Mouse (Mus musculus): ENCODE results near the gene Clrn3.
"Not testable (repeated sequence)": the region's sequence is repeated elsewhere in the genome, so short reads cannot be mapped to it uniquely, and the experiment has no call there.

The Clrn3 gene

DNA sequence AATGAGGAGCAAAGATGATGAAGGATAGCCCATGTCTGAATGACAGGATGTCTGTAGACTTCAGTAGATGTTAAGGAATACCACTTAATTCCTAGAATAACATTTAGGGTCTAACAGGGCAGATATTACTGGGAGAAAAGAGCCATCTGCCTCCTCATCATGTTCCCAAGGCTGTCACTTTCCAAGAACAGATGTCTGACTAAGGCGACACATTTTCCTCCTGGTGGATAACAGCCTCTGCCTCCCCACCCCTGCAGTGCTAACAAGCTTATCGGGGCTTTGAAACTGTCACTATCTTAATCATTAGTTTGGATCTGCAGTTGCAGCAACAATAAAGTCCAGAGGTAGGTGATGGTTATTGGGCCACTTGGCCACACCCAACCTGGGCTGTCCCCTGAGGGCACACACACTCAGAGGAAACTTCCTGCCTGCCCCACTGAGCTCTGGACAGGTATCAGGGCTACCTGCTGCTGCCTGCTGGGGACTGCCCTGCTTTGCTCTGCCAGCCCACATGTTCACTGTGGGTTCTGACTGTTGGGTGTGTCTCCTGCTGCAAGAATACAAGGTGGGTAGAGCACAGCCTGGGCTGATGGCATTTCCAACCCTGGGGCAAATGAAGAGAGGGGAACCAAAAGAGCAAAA is 6.2 kb upstream of the Clrn3 start:
- DNase-seq, result no peak

DNA sequence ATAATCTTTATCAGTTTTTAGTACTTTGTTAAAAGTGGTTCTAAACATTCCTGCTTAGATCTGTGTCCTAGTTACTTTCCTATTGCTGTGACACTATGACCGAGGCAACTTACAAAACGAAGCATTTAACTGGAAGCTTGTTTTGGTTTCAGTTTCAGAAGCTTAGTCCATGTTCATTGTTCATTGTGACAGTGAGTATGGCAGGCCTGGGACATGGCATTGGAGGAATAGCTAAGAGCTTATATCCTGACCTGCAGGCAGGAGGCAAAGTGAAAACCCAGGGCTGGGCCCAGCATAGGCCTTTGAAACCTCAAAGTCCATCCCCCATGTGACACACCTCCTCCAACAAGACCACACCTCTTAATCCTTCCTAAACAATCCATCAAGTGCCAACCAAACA is 614 bp upstream of the Clrn3 start:
- DNase-seq, result no peak

DNA sequence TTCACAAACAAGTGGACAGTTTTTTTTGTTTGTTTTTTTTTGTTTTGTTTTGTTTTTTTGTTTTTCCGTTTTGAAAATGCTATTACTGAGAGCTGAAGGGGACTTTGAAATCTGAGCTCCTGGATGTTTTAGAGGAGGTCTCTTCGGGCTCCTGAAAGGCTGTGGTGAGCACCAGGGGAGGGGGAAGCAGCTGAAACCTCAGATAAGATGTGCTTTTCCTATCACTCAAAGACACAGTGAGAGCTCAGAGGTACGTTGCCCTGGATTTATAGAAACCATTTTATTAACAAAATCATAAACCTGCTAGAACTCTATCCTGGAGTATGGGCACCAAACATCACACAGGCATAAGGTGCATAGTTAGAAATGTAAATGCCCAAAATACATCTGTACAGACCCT is 1.3 kb downstream of the Clrn3 start:
- DNase-seq, result no peak

DNA sequence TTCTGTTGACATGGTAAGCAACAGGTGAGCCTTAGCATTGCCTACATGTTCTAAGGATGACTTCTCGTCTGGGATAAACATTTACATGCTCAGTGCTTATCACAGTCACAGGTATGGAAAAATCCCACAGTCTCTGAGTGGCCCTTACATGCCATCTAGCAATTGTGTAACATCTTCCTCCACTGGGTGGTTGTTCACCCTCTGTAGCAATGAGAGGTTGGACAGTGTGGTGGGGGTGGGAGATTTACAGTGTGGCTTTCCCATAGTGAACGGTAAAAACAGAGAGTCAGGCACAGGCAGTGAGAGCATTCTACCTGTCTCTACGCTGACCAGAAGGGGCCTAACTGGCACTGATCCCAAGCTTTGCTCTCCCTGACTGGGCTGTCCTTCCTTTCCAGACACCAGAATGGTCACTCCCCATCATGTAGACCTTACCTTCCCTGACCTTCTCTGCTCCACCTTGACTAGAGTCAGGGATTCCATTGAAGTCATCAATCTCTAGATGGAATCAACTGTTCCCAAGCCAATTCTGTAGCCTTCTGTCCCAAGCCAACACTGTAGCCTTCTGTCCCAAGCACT is 1.8 kb downstream of the Clrn3 start:
- no peak for DNase-seq

DNA sequence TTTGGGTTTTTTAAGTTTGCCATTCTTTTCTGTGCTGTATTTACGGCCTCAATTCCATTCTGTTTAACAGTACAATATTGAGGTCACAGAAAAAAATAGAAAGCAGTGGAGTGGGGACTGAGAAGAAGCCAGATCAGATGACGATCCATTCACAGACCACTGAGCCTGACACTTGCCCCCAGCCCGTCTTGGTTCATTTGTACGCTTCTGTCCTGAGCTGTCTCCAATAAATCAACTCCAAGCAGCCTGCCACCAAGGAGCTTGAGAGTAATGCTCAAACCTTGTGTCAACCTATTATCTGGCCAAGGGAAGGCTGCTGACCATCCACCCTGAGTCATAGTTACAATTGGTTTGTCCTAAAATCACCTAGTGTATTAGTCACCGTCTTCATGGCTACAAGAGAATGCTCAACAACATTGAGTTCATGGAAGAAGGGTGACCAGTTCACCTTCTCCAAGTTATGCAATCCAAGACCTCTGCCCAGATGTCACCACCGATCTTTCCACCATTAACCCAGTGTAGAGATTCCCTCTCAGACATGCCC is 4.0 kb downstream of the Clrn3 start:
- no peak for DNase-seq

DNA sequence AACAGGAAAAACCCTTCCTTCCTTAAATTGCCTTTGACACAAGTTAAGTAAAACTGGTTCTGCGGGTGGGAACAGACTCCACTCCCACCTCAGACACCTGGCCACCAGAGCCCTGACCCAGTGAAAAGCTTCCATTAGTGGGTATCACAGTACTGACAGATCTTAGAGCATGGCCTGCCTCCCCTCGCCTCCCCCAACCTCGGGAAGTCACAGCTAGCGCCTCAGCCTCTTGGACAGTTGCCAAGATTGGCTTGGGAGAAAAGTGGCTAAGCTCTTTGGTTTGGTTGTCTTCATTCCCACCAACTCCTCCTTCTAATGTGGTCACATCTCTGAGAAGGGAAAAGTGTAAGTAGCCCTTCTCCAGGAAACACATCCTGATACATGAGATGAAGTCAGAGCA is 4.5 kb downstream of the Clrn3 start:
- no peak for DNase-seq

DNA sequence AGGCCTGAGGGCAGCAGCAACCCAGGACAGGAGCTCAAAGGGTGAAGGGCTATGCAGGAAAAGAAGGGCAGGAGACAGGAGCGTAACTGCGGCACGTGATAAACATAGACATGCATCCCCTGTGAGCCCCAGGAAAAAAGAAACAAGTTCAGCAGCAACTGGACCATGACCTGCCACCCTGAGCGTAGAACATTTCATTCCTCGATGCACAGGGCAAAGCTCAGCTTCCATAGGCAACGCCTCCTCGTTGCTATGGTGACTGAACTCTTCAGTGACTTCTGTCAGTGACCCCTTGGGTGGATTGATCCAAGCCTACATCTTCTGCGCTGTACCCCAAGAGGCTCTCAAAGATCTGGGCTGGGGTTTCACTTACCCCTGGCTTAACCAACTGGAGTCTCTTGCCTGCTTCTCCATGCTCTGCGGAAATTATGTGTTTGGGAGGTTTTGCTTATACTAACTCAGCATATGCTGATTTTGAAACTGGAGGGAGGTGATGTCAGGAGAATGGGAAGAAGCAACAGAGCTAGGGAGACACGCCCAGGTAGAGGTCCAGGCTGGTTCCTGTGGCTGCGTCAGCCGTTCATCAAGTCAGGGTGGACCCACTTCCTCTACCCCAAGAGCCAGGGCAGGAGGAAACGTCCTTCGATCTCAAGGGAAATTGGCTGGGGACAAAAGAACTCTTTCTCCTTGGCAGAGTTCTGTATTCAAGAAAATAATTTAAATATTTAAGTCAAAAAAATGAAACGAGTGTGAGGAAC is 6.5 kb downstream of the Clrn3 start:
- no peak for DNase-seq

DNA sequence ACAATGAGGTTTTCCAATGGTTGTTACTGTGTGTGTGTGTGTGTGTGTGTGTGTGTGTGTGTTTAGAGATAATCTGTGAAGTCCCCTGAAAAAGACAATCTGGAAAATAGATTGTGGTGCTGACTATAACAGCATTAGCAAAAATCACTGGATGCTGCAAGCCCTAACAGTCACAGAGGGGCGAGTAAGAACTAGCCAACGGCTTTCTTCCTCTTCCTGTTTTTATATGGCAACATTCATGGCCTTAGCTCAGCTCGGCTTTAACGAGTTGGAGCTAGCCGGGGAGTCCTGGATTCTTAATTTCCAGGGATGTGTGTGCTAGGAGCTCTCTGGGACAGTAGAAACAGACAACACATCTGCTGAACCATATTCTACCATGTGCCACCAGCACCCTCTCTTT is 8.2 kb downstream of the Clrn3 start:
- no peak for DNase-seq

DNA sequence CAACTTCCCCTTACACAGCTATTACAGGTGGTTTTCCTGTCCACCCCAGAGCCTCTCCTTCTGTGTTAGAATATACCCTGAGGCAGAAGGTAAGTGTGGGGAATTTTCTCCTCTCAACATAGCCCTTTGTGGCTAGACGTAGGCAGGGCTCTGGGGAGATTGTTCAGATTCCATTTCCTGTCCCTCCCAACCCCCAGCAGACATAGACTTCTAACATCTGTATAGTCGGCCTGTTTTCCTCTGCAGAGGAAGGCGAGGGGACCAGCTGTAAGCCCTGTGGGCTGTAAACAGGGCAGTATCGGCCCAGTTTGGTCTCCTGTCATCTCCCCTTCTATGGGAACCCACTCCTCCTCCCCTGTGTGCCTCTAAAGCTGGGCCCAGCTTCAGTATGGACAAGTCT is 11.3 kb downstream of the Clrn3 start:
- no peak for DNase-seq

DNA sequence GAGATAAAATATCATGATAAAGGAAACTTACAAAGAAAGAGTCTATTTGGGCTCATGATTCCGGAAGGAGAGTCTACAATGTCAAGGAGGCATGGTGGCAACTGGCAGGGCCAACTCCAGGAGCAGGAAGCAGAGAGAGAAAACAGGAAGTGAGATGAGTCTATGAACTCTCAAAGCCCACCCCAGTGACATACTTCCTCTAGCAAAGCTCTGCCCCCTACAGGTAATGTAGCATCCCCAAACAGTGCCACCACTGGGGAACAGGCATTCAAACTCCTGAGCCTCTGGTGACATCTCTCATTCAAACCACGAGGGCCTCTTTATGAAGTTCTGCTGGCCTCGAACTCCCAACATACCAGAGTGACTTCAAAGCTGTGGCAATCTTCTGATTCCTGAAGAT is 16.7 kb downstream of the Clrn3 start:
- no peak for DNase-seq

DNA sequence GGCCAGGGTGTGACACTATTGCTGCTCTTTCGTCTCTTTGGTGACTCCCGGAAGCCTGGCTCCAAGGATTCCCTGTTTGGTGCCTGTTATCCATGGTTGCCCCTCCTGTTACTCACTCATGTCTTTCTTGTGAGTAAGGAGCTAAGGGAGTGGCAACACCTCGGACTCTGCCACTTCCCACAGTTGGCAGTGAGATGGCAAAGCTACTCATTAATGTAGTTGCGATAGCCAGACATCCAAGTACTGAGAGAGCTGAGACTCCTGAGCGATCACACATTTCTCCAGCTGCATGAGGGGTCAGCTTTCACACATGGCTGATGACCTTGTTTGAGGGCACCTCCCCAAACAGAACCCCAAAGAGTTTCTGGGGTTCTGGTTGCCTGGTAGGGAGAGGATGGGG is 18.0 kb downstream of the Clrn3 start:
- DNase-seq, result no peak

DNA sequence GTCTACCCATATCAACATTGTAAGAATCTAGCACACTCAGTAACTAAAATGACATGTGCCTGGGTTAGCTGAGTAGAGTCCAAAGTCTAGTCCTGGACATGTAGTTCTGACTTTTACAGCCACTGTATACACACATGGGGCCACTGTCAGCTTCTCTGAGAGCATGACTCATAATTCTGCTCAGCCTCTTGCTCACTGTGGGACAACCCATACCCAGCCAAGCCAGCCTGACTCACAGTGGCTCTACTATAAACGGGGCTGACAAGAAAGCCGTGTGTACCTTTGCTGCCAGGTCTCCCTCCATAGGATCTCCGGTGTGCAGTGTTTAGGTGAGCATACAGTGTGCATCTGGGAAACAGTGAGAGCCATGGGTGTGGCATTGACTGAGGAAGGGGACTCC is 19.2 kb downstream of the Clrn3 start:
- DNase-seq, result no peak

DNA sequence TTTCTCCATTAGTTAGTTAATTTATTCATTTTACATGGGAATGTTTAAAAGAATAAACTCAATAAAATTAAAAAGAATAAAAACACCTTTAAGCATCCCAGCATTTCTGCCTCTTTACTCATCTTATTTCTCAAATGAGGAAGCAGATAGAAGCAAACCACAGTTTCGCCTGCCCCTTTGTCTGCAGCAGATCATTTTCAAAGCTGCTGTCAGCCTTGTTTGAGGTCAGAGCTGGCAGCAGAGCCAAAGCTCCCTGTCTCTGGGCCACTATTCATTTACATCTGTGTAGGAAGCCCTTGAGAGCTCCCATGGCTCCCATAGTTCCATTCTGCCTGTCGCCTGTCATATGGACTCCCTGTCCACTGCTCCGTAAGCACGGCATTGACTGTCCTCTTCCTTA is 19.9 kb downstream of the Clrn3 start:
- no peak for DNase-seq

DNA sequence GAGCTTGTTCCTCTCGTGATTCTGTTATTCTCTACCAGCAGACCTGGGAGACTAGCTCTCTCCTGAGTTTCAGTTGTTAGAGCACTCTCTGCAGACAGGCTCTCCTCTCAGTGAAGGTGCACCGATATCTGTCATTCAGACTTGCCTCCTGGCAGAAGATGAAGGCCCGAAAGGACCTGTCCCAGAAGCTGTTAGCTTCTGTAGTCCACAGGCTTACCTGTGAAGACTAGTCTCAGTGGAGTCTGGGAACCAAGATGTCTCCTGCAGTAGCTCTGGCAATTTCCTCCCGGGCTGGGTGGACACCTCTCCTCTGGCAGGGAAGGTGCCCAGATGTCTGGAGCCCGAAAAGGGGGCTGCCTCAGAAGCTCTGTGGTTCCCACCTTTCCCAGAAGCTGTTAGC is 21.9 kb downstream of the Clrn3 start:
- DNase-seq, result not testable (repeated sequence)

DNA sequence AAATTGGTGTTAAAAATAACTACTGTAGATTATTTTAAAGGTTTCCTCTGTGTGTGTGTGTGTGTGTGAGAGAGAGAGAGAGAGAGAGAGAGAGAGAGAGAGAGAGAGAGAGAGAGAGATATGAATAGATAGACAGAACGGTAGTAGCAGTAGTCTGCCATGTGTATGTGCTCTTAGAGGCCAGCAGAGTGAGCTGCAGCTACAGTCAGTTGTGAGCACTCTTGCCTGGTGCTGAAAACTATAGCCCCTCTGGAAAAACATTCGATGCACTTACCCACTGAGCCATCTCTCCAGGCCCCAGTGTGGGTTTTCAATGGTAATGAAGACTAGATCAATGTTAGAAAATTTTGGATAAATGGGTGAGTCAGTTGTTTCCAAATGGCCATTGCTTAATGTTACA is 29.1 kb downstream of the Clrn3 start:
- no peak for DNase-seq

DNA sequence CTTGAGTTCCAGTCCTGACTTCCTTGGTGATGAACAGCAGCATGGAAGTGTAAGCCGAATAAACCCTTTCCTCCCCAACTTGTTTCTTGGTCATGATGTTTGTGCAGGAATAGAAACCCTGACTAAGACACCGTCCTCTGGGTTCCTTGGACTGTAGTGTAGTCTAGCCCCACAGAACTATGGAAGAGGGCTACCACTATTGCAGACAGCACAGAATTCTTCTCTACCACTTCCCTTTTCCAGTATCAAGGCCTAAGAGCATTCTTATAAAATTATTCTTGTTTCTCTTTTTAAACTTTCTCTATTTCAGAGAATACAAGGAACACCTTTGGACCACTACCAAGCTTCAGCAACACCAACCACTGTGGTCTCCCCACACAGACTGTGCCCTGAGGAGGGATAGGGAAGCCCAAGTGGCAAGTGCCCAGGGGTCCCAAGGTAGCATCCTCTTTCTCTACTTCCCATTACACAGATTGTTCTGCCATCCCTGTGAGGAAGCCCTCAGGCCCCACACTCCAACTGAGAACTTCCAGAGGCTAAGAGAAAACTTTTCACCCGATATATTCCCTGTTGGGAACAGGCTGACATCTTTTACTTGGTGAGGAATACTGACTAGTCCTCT is 29.8 kb downstream of the Clrn3 start:
- no peak for DNase-seq

DNA sequence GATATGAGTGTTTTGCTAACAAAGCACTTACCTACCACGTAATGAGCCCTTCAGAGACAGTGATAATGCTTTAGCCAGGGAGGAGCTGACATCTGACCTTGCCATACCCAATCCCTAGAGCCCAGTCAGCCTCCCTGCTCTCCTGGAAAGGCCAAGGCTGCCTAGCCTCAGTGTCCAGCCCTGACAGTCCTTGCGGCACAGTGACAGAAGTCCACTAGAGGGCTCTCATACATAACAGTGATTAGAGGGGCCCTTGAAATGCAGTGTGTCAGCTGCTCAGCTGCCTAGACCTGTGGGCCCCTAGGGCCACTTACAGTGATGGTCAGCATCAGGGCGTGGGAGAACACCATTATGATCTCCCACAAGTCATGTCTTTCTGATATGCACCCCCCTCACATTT is 33.2 kb downstream of the Clrn3 start:
- no peak for DNase-seq

DNA sequence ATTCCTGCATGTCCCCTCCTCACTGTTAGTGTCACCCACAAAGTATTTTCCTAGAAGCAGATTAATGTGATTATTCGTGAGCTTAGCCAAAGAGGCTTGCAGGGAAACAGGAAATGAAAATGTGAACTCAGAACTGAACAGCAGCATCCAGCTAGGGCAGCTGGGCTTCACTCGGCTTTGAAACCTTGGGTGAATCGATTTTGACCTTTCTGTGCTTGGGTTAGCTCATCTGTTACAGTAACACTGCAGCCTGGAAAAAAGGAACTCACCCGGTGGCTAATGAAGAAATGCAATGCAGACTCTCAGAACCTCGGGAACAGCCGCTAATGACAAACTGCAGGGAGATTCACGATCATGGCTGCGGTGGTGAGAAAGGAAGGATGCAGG is 38.0 kb downstream of the Clrn3 start:
- DNase-seq, result no peak

DNA sequence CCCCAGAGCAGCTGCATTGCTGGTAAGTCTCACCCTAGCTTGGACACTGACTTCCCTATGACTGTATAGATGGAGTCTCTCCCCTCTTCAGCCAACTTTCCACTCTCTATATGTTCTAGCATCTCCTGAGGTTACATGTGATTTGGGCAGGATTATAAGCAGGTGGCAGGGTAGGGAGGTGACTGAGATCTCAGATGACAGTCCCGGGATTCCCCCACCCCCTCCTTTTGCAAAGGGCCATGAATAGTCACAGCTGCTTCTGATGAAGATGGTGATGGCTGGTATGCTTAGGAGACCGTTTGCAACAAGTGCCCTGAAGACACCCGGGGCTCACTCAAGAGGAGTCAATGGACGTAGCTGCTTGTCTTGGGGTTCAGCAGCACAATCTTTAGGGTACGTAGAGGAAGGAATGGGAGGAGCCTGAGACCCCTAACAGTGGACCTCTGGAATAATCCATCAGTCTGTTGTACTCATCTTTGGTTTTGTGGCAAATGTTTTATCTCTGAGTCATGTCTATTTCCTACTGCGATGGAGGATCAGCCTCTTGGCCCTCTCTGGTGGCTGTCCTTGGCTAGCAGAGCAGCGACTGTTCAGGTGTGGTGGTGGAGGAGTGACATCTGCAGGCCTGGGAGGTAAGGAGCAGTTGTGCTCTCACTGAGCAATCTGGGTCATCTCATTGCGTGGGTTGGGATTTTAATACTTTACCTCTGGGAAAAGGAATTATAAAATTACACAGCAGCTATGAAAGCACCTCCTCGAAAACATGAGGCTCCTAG is 38.5 kb downstream of the Clrn3 start:
- DNase-seq, result no peak

DNA sequence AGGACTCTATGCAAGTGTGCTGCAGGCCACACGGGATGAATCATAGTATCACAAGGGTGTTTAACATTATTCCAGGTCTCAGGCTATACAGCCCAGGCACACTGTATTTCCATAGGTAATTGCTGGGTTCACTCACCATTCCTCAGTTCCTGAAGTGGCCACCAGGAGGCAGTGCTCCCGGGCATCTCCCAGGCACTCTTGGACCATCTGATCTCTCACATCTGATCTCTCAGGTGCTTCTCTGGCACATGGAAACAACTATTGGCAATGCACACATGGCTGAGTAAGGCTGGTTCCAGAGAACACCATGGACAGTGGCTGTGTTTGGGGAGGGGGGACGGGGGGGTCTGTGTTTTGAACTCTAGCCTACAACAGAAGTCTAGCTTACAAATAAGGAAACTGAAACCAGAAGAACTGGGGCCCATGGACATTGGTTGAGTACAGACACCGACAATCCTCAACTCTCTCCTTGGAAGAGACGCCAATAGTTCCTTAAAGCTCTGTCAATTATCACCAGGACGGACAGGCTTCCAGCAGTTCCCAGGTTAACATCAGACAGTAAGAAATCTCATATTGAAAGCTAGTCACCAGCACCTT is 40.1 kb downstream of the Clrn3 start:
- DNase-seq, result peak in 1 of 2 experiments; percentile 24

DNA sequence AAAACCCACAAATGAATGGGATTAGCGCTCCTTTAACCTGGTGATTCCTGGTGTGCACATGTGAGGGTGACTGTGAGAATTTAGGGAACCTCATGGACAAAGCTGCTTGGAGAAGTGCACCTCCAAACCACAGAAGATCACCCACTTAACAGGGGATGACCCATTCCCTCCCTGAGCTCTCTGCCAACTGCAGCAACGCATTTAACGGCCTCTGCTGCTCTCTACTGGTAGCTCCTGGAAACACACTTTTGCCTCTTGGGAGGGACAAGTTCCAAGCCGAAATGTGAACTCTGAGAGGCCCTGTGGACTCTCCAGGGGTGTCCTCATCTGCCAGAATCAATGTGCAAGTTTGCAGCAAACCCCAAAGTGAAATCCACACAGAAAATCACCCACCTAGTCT is 41.0 kb downstream of the Clrn3 start:
- peak in 1 of 2 experiments; percentile 57 for DNase-seq

DNA sequence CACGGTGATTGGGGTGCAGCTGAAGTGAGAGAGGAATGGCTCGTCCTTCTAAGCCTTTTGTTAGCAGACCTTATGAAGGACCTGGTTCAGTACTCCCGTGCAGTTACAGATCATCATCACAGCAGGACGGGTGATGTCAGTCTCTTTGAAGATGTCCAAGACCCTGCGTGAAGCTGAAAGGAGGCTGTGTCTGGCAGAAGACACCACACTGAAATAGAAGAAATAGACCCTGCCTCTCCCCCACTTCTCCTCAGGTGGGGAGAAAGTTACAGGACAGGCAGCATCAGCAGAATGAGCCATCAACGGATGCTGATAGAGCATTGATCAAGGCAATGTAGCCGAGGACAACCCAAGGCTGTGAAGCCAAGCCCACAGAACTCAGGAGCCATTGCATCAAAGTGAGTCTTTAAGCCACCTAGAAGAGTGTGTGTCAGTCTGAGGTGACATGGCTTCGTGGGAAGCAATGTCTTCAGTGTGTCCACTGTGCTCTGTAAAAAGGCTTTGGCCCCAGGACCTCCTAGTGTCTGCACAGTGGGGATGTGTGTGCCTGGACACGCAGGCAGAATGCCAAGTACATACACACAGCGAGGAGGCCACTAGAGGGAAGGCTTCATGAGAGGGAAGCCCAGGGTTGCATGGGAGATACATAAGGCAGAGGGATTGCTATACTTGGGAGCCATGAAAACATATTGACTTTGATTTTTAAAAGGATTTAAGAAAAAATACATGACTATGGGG is 41.6 kb downstream of the Clrn3 start:
- no peak for DNase-seq

All from spleen, adult 18-20 months (tissue).